In the genomic region with DNA sequence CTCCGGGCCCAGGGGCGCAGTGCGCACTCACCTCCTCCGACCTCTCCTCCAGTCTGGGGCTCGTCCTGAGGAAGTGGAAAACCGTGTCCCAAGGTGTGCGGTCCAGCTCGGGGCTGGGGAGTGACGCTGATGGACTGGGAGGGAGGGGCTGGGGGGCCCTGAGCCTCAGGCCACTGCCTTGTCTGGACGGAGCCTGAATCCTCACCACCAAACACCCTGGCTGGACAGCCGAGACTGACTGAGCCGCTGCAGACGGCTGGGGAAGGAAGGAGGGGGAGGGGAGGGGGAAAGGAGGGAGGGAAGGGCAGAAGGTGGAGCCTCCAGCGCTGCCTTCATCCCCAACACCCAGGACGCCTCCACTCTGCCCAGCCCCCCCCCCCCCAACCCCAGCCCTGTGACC, we compare ENCODE assay signal across 10 mouse cellular contexts. TPM values are rescaled to one million over a fixed set of nuclear protein-coding genes. Genes with fewer than 3 reads are reported as not detected.
A peak's percentile ranks its signal among the peaks of the same experiment; 100 is the strongest.
DNase-seq lines count a peak whose midpoint lies in the region; ATAC-seq and TF ChIP-seq lines count a peak whose summit lies in the region.
"Had no signal": no experiment of that assay in that cellular context is flagged by ENCODE, and none has a peak within 500 bp of the region (broad histone marks: within the 10 kb centered on the region; RNA-seq: fewer than 3 reads in every experiment).

No protein-coding gene starts in this region.

- WGBS in heart, embryonic 11.5 days (ENCODE audit: insufficient replicate concordance): 2% methylated on average over 15 of the region's 15 CpGs
- 4% methylated on average over 11 of the region's 15 CpGs for WGBS in hindbrain, embryonic 11.5 days
- WGBS in neural tube, embryonic 12.5 days: 5% methylated on average over 12 of the region's 15 CpGs

- no peak for DNase-seq in heart, adult 9 months (ENCODE audit: low spot score in 2 of 2)
- DNase-seq in ES-E14 (ENCODE audit: low read depth, low spot score): no peak
- peak; percentile 41 for DNase-seq in hindbrain, embryonic 11.5 days (ENCODE audit: low spot score)
- DNase-seq in testis, postnatal 14 days (ENCODE audit: low spot score): no peak
- no peak for DNase-seq in lung, postnatal 10 days
- DNase-seq in spleen, postnatal 14 days (ENCODE audit: low spot score in 2 of 2): no peak
- DNase-seq: liver had no signal

- H3K27ac ChIP-seq in heart, embryonic 11.5 days (ENCODE audit: low read depth, low read length): no peak overlapping the region
- no peak overlapping the region for H3K27ac ChIP-seq in ES-E14 (ENCODE audit: insufficient read depth, low read depth, low read length, poor library complexity, severe bottlenecking)
- no peak overlapping the region for H3K27ac ChIP-seq in hindbrain, embryonic 11.5 days (ENCODE audit: low read depth, low read length)
- H3K27ac ChIP-seq in neural tube, embryonic 12.5 days: no peak overlapping the region

- no peak overlapping the region; the same call in 1 of the 2 replicates for H3K4me3 ChIP-seq in heart, embryonic 11.5 days (ENCODE audit: low read depth, low read length)
- H3K4me3 ChIP-seq in ES-E14 (ENCODE audit: insufficient read depth in 1 of 2, low read depth in 1 of 2, low read length in 2 of 2, poor library complexity in 1 of 2, severe bottlenecking in 1 of 2): peak overlapping the region; percentile 28 to 66; a peak in 3 of 4 replicates
- H3K4me3 ChIP-seq in hindbrain, embryonic 11.5 days (ENCODE audit: low read depth, low read length): no peak overlapping the region
- H3K4me3 ChIP-seq in neural tube, embryonic 12.5 days: peak overlapping the region; percentile 33

- peak overlapping the region; percentile 9; the same call in 1 of the 2 replicates for H3K4me2 ChIP-seq in heart, embryonic 11.5 days
- H3K4me2 ChIP-seq in hindbrain, embryonic 11.5 days (replicated peaks; ENCODE audit: low read depth, low read length): no peak overlapping the region
- H3K4me2 ChIP-seq in neural tube, embryonic 12.5 days (replicated peaks): peak overlapping the region; percentile 43

- in situ Hi-C loops in ES-E14 (cut with MboI; ENCODE audit: low sequenced_read_pairs in 2 of 2, unreplicated experiment in 2 of 2): no loop called here

- no peak overlapping the region for H3K9ac ChIP-seq in heart, embryonic 11.5 days (ENCODE audit: low read depth, low read length)
- no peak overlapping the region for H3K9ac ChIP-seq in ES-E14 (ENCODE audit: insufficient read depth, low read depth, low read length, poor library complexity, severe bottlenecking)
- H3K9ac ChIP-seq in hindbrain, embryonic 11.5 days (ENCODE audit: low read depth, low read length): no peak overlapping the region
- H3K9ac ChIP-seq in neural tube, embryonic 12.5 days: peak overlapping the region; percentile 29; the same call in 1 of the 2 replicates

- no peaks in the 10 kb centered on the region for H3K36me3 ChIP-seq in heart, embryonic 11.5 days (ENCODE audit: control insufficient read depth, insufficient read depth, low read length)
- no peaks in the 10 kb centered on the region for H3K36me3 ChIP-seq in ES-E14 (ENCODE audit: control insufficient read depth, insufficient read depth, low read length, poor library complexity, severe bottlenecking)
- no peaks in the 10 kb centered on the region for H3K36me3 ChIP-seq in hindbrain, embryonic 11.5 days (ENCODE audit: control insufficient read depth, insufficient read depth, low read length)
- no peaks in the 10 kb centered on the region for H3K36me3 ChIP-seq in neural tube, embryonic 12.5 days

- H3K27me3 ChIP-seq in heart, embryonic 11.5 days (ENCODE audit: control insufficient read depth, insufficient read depth, low read length): peaks cover 75% of the 10 kb centered on the region
- H3K27me3 ChIP-seq in hindbrain, embryonic 11.5 days (ENCODE audit: control insufficient read depth, insufficient read depth, low read length): peaks cover 42% of the 10 kb centered on the region
- H3K27me3 ChIP-seq in neural tube, embryonic 12.5 days (replicated peaks): peaks cover 68% of the 10 kb centered on the region

- H3K4me1 ChIP-seq in heart, embryonic 11.5 days (ENCODE audit: control insufficient read depth, insufficient read depth, low read length): peaks cover 15% of the 10 kb centered on the region
- H3K4me1 ChIP-seq in ES-E14 (ENCODE audit: control insufficient read depth in 2 of 2, insufficient read depth in 2 of 2, low read length in 2 of 2, poor library complexity in 1 of 2): peaks cover 0 to 4% of the 10 kb centered on the region in 2 experiments; a peak in 1 of 4 replicates
- H3K4me1 ChIP-seq in hindbrain, embryonic 11.5 days (replicated peaks; ENCODE audit: control insufficient read depth, insufficient read depth, low read length): peaks cover 6% of the 10 kb centered on the region
- peaks cover 35% of the 10 kb centered on the region for H3K4me1 ChIP-seq in neural tube, embryonic 12.5 days

- ATAC-seq in heart, embryonic 11.5 days (replicated peaks; ENCODE audit: insufficient number of reproducible peaks, low FRiP score, low TSS enrichment): no peak
- ATAC-seq in hindbrain, embryonic 11.5 days (ENCODE audit: low FRiP score): no peak
- no peak for ATAC-seq in neural tube, embryonic 12.5 days (ENCODE audit: low FRiP score, low read depth)

- H3K9me3 ChIP-seq in heart, embryonic 11.5 days (replicated peaks; ENCODE audit: control insufficient read depth, low read length): no peaks in the 10 kb centered on the region
- no peaks in the 10 kb centered on the region for H3K9me3 ChIP-seq in ES-E14 (ENCODE audit: control insufficient read depth, insufficient read depth, low read depth, low read length)
- no peaks in the 10 kb centered on the region for H3K9me3 ChIP-seq in hindbrain, embryonic 11.5 days (ENCODE audit: control insufficient read depth, low read length)
- no peaks in the 10 kb centered on the region for H3K9me3 ChIP-seq in neural tube, embryonic 12.5 days

TF ChIP-seq in ES-E14, 5 proteins besides CTCF, POLR2A, EP300 and RAD21:
- TF ChIP-seq ZC3H11A (IDR thresholded peaks at IDR 0.05; ENCODE audit: borderline replicate concordance, low read depth, low read length) (no peak), HCFC1 (IDR thresholded peaks at IDR 0.05; ENCODE audit: borderline replicate concordance, insufficient read depth, low read length) (no peak), CHD2 (IDR thresholded peaks at IDR 0.05; ENCODE audit: low read depth, low read length) (no peak), MAFK (IDR thresholded peaks at IDR 0.05; ENCODE audit: insufficient read depth, low read depth, low read length) (no peak), ZNF384 (IDR thresholded peaks at IDR 0.05; ENCODE audit: low read depth, low read length) (no peak)

RNA-seq across cellular contexts. Expression of a gene that starts 0.8 kb away (rescaled TPM):
- polyA plus RNA-seq in heart, embryonic 11.5 days (2014; fragmentation: Nextera tagmentation; extraction: Ambion mirVana): 1.1 and 1.3 TPM in 2 replicates
- 0.31 and 0.42 TPM in 2 replicates for total RNA-seq in ES-E14 (2012; rRNA removed)
- 11.4 and 16.8 TPM in 2 replicates for polyA plus RNA-seq in hindbrain, embryonic 11.5 days (2014; fragmentation: Nextera tagmentation; extraction: Ambion mirVana)
- 27.4 and 35.8 TPM in 2 replicates for polyA plus RNA-seq in neural tube, embryonic 12.5 days (2016; fragmentation: Nextera tagmentation; extraction: Ambion mirVana)
- total RNA-seq: neutrophil, adult 5-6 weeks had no signal

RNA-seq across cellular contexts. Expression of a gene that starts 23.2 kb away (rescaled TPM):
- 7.1 and 8.2 TPM in 2 replicates for polyA plus RNA-seq in heart, embryonic 11.5 days (2014; fragmentation: Nextera tagmentation; extraction: Ambion mirVana)
- 1.9 and 2.6 TPM in 2 replicates for total RNA-seq in ES-E14 (2012; rRNA removed)
- 13.5 and 15.0 TPM in 2 replicates for polyA plus RNA-seq in hindbrain, embryonic 11.5 days (2014; fragmentation: Nextera tagmentation; extraction: Ambion mirVana)
- 9.4 and 11.7 TPM in 2 replicates for polyA plus RNA-seq in neural tube, embryonic 12.5 days (2016; fragmentation: Nextera tagmentation; extraction: Ambion mirVana)

RNA-seq across cellular contexts. Expression of a gene that starts 23.4 kb away (rescaled TPM):
- 284 and 297 TPM in 2 replicates for polyA plus RNA-seq in heart, embryonic 11.5 days (2014; fragmentation: Nextera tagmentation; extraction: Ambion mirVana)
- 238 and 318 TPM in 2 replicates for total RNA-seq in ES-E14 (2012; rRNA removed)
- 336 and 363 TPM in 2 replicates for polyA plus RNA-seq in hindbrain, embryonic 11.5 days (2014; fragmentation: Nextera tagmentation; extraction: Ambion mirVana)
- 318 and 338 TPM in 2 replicates for polyA plus RNA-seq in neural tube, embryonic 12.5 days (2016; fragmentation: Nextera tagmentation; extraction: Ambion mirVana)

RNA-seq across cellular contexts. Expression of a gene that starts 55.6 kb away (rescaled TPM):
- polyA plus RNA-seq in heart, embryonic 11.5 days (2014; fragmentation: Nextera tagmentation; extraction: Ambion mirVana): 11.9 and 13.6 TPM in 2 replicates
- 7.7 and 7.8 TPM in 2 replicates for total RNA-seq in ES-E14 (2012; rRNA removed)
- 5.3 and 7.2 TPM in 2 replicates for polyA plus RNA-seq in hindbrain, embryonic 11.5 days (2014; fragmentation: Nextera tagmentation; extraction: Ambion mirVana)
- polyA plus RNA-seq in neural tube, embryonic 12.5 days (2016; fragmentation: Nextera tagmentation; extraction: Ambion mirVana): 12.0 and 12.5 TPM in 2 replicates

Comparison
In these comparisons a context has a peak if more than half of its experiments do, and no peak if none do; other contexts are left out.
1. H3K4me3 ChIP-seq: peak in ES-E14 (2 of 2) and neural tube, embryonic 12.5 days (single experiment); none in heart, embryonic 11.5 days (single experiment) and hindbrain, embryonic 11.5 days (single experiment).